Mouse (Mus musculus) erythroblast, embryonic 14.5 days (primary cell): ENCODE results near the gene Uqcrc2.

Experiments
- GATA1 ChIP-seq: IDR thresholded peaks from 2 replicates; pipeline ENCODE4 v1.6.1; 2012; ENCODE audit warnings: low read length, inconsistent platforms, mixed read lengths
- TAL1 ChIP-seq: IDR thresholded peaks from 3 replicates; pipeline ENCODE4 v1.6.1; 2012; ENCODE audit warnings: low read length, inconsistent platforms, mixed read lengths

DNA sequence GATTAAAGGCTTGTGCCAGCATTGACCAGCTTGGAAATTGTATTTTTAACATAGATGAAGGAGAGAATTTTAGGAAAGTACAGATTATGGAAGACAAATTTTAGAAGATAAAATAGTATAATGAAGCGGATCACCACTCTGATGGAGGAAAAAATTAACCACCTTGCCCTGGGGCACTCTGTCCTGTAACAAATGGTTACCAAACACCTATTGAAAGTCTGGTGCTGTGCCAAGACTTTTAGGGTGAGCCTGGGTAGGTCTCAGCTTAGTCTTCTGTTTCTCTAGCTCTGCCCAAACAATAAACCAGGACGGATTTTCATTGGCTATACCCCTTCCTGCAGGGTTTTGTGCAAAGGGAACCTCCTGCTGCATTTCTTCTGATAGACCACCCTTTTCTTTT, 36.3 kb downstream of the Uqcrc2 start:
- TF ChIP-seq GATA1 = no peak
- no peak for TF ChIP-seq TAL1
